Mouse (Mus musculus) heart, embryonic 13.5 days (tissue): ENCODE data around the gene Uap1. TPM values are rescaled to one million over a fixed set of nuclear protein-coding genes. Genes with fewer than 3 reads are reported as not detected.

Experiments
- ATAC-seq: fragments of 200-750 bp; cut with Nextera tagmentation; 2 replicates; pipeline ENCODE4 v1.8.0; 2017; ENCODE audit warnings: moderate TSS enrichment; ENCODE audit not compliant: insufficient number of reproducible peaks, low FRiP score, low TSS enrichment; ENCODE audit errors: extremely low read depth
- H3K27ac ChIP-seq: fragments of 300-500 bp; sonication (generic); replicated peaks from 2 replicates; pipeline ENCODE4 v1.5.1; 2015; ENCODE audit warnings: moderate library complexity, mild to moderate bottlenecking, inconsistent platforms
- H3K27me3 ChIP-seq: fragments of 300-500 bp; sonication (generic); replicated peaks from 2 replicates; pipeline ENCODE4 v1.6.1; 2015; ENCODE audit warnings: mild to moderate bottlenecking, inconsistent platforms
- H3K36me3 ChIP-seq: fragments of 300-500 bp; sonication (generic); 2 replicates; pipeline ENCODE4 v1.6.1; 2015; ENCODE audit warnings: mild to moderate bottlenecking, inconsistent platforms
- H3K4me1 ChIP-seq: fragments of 300-500 bp; sonication (generic); 2 replicates; pipeline ENCODE4 v1.6.1; 2015; ENCODE audit warnings: inconsistent platforms
- H3K4me2 ChIP-seq: fragments of 300-500 bp; sonication (generic); 2 replicates; pipeline ENCODE4 v1.6.1; 2015; ENCODE audit warnings: inconsistent platforms, mild to moderate bottlenecking, moderate library complexity
- H3K4me3 ChIP-seq: fragments of 300-500 bp; sonication (generic); 2 replicates; pipeline ENCODE4 v1.5.1; 2015; ENCODE audit warnings: moderate library complexity, mild to moderate bottlenecking, inconsistent platforms
- H3K9ac ChIP-seq: fragments of 300-500 bp; sonication (generic); 2 replicates; pipeline ENCODE4 v1.6.1; 2015; ENCODE audit warnings: inconsistent platforms, mild to moderate bottlenecking, moderate library complexity
- H3K9me3 ChIP-seq: fragments of 300-500 bp; sonication (generic); 2 replicates; pipeline ENCODE4 v1.6.1; 2016; ENCODE audit warnings: inconsistent platforms
- WGBS: fragments of 180-500 bp; shearing (Covaris S2); methylation state at CpG from one replicate; pipeline ENCODE4 v1.1.7; 2015; ENCODE audit warnings: mixed read lengths; 5-methylcytosine and 5-hydroxymethylcytosine counted together
- polyA plus RNA-seq: library from polyadenylated mRNA; unstranded; fragments of >200 nt; fragmentation: Nextera tagmentation; extraction: Ambion mirVana; gene quantifications from 2 replicates; pipeline ENCODE4 v1.2.1, GENCODE M21; 2015

Uap1 gene
- polyA plus RNA-seq, 1 experiment from 2014 or later, result 42.4 TPM

- no peak overlapping the region for H3K9ac ChIP-seq
- no peaks in the 10 kb centered on the region for H3K27me3 ChIP-seq
- H3K4me1 ChIP-seq, result peaks cover 39% of the 10 kb centered on the region
- WGBS, result 75% methylated on average over 2 of the region's 2 CpGs
- H3K4me3 ChIP-seq, result no peak overlapping the region
- H3K27ac ChIP-seq, result no peak overlapping the region
- no peaks in the 10 kb centered on the region for H3K9me3 ChIP-seq
- peaks cover 54% of the 10 kb centered on the region for H3K36me3 ChIP-seq
- no peak for ATAC-seq
- H3K4me2 ChIP-seq, result no peak overlapping the region
These were observed 10.6 kb downstream of the Uap1 start for GRCm38 (mm10) chr1:170164053-170164614.

GRCm38 (mm10) chr1:170163398-170163943 is 11.3 kb downstream of the Uap1 start:
- 72% methylated on average over 3 of the region's 3 CpGs for WGBS
- Histone ChIP-seq H3K9me3 (no peaks in the 10 kb centered on the region), H3K27me3 (no peaks in the 10 kb centered on the region), H3K4me1 (peaks cover 33% of the 10 kb centered on the region), H3K4me3 (no peak overlapping the region), H3K27ac (no peak overlapping the region), H3K36me3 (peaks cover 60% of the 10 kb centered on the region), H3K9ac (no peak overlapping the region), H3K4me2 (no peak overlapping the region)
- no peak for ATAC-seq

GRCm38 (mm10) chr1:170161852-170162251 is 12.9 kb downstream of the Uap1 start:
- Histone ChIP-seq H3K4me1 (peaks cover 20% of the 10 kb centered on the region), H3K4me2 (no peak overlapping the region), H3K27me3 (no peaks in the 10 kb centered on the region), H3K9me3 (no peaks in the 10 kb centered on the region), H3K4me3 (no peak overlapping the region), H3K36me3 (peaks cover 73% of the 10 kb centered on the region), H3K9ac (no peak overlapping the region), H3K27ac (peak overlapping the region; percentile 38)
- 49% methylated on average over 6 of the region's 6 CpGs for WGBS
- no peak for ATAC-seq

- peaks cover 14% of the 10 kb centered on the region for H3K4me1 ChIP-seq
- no peak overlapping the region for H3K4me3 ChIP-seq
- H3K36me3 ChIP-seq, result peaks cover 72% of the 10 kb centered on the region
- no peak overlapping the region for H3K27ac ChIP-seq
- WGBS, result 72% methylated on average over 3 of the region's 3 CpGs
- H3K9ac ChIP-seq, result no peak overlapping the region
- no peak overlapping the region for H3K4me2 ChIP-seq
- ATAC-seq, result no peak
- no peaks in the 10 kb centered on the region for H3K27me3 ChIP-seq
- no peaks in the 10 kb centered on the region for H3K9me3 ChIP-seq
These were observed 14.3 kb downstream of the Uap1 start for GRCm38 (mm10) chr1:170160397-170160938.

- no peak for ATAC-seq
- 83% methylated on average over 2 of the region's 2 CpGs for WGBS
- H3K4me1 ChIP-seq, result peaks cover 14% of the 10 kb centered on the region
- H3K36me3 ChIP-seq, result peaks cover 72% of the 10 kb centered on the region
- H3K4me3 ChIP-seq, result no peak overlapping the region
- no peaks in the 10 kb centered on the region for H3K9me3 ChIP-seq
- no peak overlapping the region for H3K4me2 ChIP-seq
- H3K27ac ChIP-seq, result no peak overlapping the region
- no peak overlapping the region for H3K9ac ChIP-seq
- no peaks in the 10 kb centered on the region for H3K27me3 ChIP-seq
These were observed 15.1 kb downstream of the Uap1 start for GRCm38 (mm10) chr1:170159707-170160106.

- WGBS, result 87% methylated on average over 5 of the region's 5 CpGs
- Histone ChIP-seq H3K4me1 (no peaks in the 10 kb centered on the region), H3K27ac (no peak overlapping the region), H3K9me3 (no peaks in the 10 kb centered on the region), H3K9ac (no peak overlapping the region), H3K4me3 (no peak overlapping the region), H3K36me3 (peaks cover 72% of the 10 kb centered on the region), H3K27me3 (no peaks in the 10 kb centered on the region), H3K4me2 (no peak overlapping the region)
- no peak for ATAC-seq
These were observed 19.0 kb downstream of the Uap1 start for GRCm38 (mm10) chr1:170155761-170156160.

- Histone ChIP-seq H3K4me3 (no peak overlapping the region), H3K9me3 (no peaks in the 10 kb centered on the region), H3K9ac (no peak overlapping the region), H3K4me1 (no peaks in the 10 kb centered on the region), H3K4me2 (no peak overlapping the region), H3K27me3 (no peaks in the 10 kb centered on the region), H3K36me3 (peaks cover 72% of the 10 kb centered on the region), H3K27ac (no peak overlapping the region)
- WGBS, result 62% methylated on average over 2 of the region's 2 CpGs
- no peak for ATAC-seq
These were observed 19.5 kb downstream of the Uap1 start for GRCm38 (mm10) chr1:170155298-170155697.

GRCm38 (mm10) chr1:170153986-170154385 is 20.8 kb downstream of the Uap1 start:
- 89% methylated on average over 8 of the region's 8 CpGs for WGBS

GRCm38 (mm10) chr1:170152552-170152951 is 22.2 kb downstream of the Uap1 start:
- Histone ChIP-seq H3K27me3 (no peaks in the 10 kb centered on the region), H3K9ac (no peak overlapping the region), H3K9me3 (no peaks in the 10 kb centered on the region), H3K36me3 (peaks cover 75% of the 10 kb centered on the region), H3K27ac (no peak overlapping the region), H3K4me1 (peaks cover 12% of the 10 kb centered on the region), H3K4me2 (no peak overlapping the region), H3K4me3 (no peak overlapping the region)
- ATAC-seq, result no peak
- WGBS, result 75% methylated on average over 2 of the region's 2 CpGs

More at GRCm38 (mm10) chr1:170153986-170154385, 20.8 kb downstream of the Uap1 start:
- Histone ChIP-seq H3K4me3 (no peak overlapping the region), H3K27me3 (no peaks in the 10 kb centered on the region), H3K36me3 (peaks cover 75% of the 10 kb centered on the region), H3K4me2 (no peak overlapping the region), H3K4me1 (0 out of 2 replicates have a peak, but pooled peaks cover under 1% of the 10 kb centered on the region), H3K9ac (no peak overlapping the region), H3K9me3 (no peaks in the 10 kb centered on the region), H3K27ac (no peak overlapping the region)
- ATAC-seq, result no peak

- WGBS, result 88% methylated on average over 6 of the region's 6 CpGs
These were observed 23.9 kb downstream of the Uap1 start for GRCm38 (mm10) chr1:170150870-170151269.

GRCm38 (mm10) chr1:170149756-170150155 is 25.0 kb downstream of the Uap1 start:
- no peaks in the 10 kb centered on the region for H3K9me3 ChIP-seq
- no peak for ATAC-seq
- H3K4me3 ChIP-seq, result no peak overlapping the region
- WGBS, result 87% methylated on average over 4 of the region's 4 CpGs
- no peak overlapping the region for H3K4me2 ChIP-seq
- peaks cover 77% of the 10 kb centered on the region for H3K36me3 ChIP-seq
- no peak overlapping the region for H3K9ac ChIP-seq
- no peaks in the 10 kb centered on the region for H3K27me3 ChIP-seq
- peaks cover 15% of the 10 kb centered on the region for H3K4me1 ChIP-seq
- H3K27ac ChIP-seq, result no peak overlapping the region

More at GRCm38 (mm10) chr1:170150870-170151269, 23.9 kb downstream of the Uap1 start:
- no peak overlapping the region for H3K27ac ChIP-seq
- H3K4me1 ChIP-seq, result peaks cover 15% of the 10 kb centered on the region
- no peak for ATAC-seq
- no peak overlapping the region for H3K4me3 ChIP-seq
- no peaks in the 10 kb centered on the region for H3K27me3 ChIP-seq
- H3K9ac ChIP-seq, result no peak overlapping the region
- H3K4me2 ChIP-seq, result no peak overlapping the region
- peaks cover 78% of the 10 kb centered on the region for H3K36me3 ChIP-seq
- H3K9me3 ChIP-seq, result no peaks in the 10 kb centered on the region

- no peak for ATAC-seq
- peaks cover 79% of the 10 kb centered on the region for H3K36me3 ChIP-seq
- WGBS, result 43% methylated on average over 6 of the region's 6 CpGs
These were observed 26.2 kb downstream of the Uap1 start for GRCm38 (mm10) chr1:170148536-170148935.

More at GRCm38 (mm10) chr1:170148536-170148935, 26.2 kb downstream of the Uap1 start:
- H3K9ac ChIP-seq, result no peak overlapping the region
- peaks cover 15% of the 10 kb centered on the region for H3K4me1 ChIP-seq
- no peak overlapping the region for H3K4me2 ChIP-seq
- no peak overlapping the region for H3K27ac ChIP-seq
- no peak overlapping the region for H3K4me3 ChIP-seq
- no peaks in the 10 kb centered on the region for H3K9me3 ChIP-seq
- H3K27me3 ChIP-seq, result no peaks in the 10 kb centered on the region
